Mouse (Mus musculus) adrenal gland (tissue): ENCODE measurements at regions not wholly inside any gene's neighbourhood (a gene's known extent, or its start where the extent isn't known, plus 50 kb on each side); places are given as distances from the start of the nearest gene placed in this dataset.
"Not testable (repeated sequence)": the region's sequence is repeated elsewhere in the genome, so short reads cannot be mapped to it uniquely, and the experiment has no call there.

Source experiments
- intact Hi-C: fragments of 180-260 bp; cut with DNase I; formaldehyde crosslinking; loops from one replicate; pipeline ENCODE4 v1.15.1; 2025

GRCm38 (mm10) chr12:54519370-54519769 is 137.0 kb downstream of the Sptssa start:
- intact Hi-C loops, result no loop called here

GRCm38 (mm10) chr12:54517265-54517664 is 139.1 kb downstream of the Sptssa start:
- intact Hi-C loops, result no loop called here

- intact Hi-C loops, result no loop called here
These were observed 139.9 kb downstream of the Sptssa start for GRCm38 (mm10) chr12:54516463-54516862.

GRCm38 (mm10) chr12:54516039-54516438 is 140.3 kb downstream of the Sptssa start:
- intact Hi-C loops, result not testable (repeated sequence)

- intact Hi-C loops, result no loop called here
These were observed 146.5 kb downstream of the Sptssa start for GRCm38 (mm10) chr12:54509903-54510302.

GRCm38 (mm10) chr12:54502775-54503174 is 153.6 kb downstream of the Sptssa start:
- intact Hi-C loops, result no loop called here

GRCm38 (mm10) chr12:54499963-54500362 is 156.4 kb downstream of the Sptssa start:
- intact Hi-C loops, result no loop called here

GRCm38 (mm10) chr12:54495701-54496374 is 160.5 kb downstream of the Sptssa start:
- intact Hi-C loops, result no loop called here

GRCm38 (mm10) chr12:54494756-54495375 is 161.5 kb downstream of the Sptssa start:
- intact Hi-C loops, result no loop called here

- intact Hi-C loops, result no loop called here
These were observed 163.6 kb downstream of the Sptssa start for GRCm38 (mm10) chr12:54492737-54493136.

GRCm38 (mm10) chr12:54490460-54490859 is 165.9 kb downstream of the Sptssa start:
- intact Hi-C loops, result no loop called here

GRCm38 (mm10) chr12:54489675-54490074 is 166.7 kb downstream of the Sptssa start:
- intact Hi-C loops, result loop anchor here (5.0 to 10.0 kb wide), 4 partner anchors 135 to 1577 kb away; no protein-coding TSS in a partner anchor

GRCm38 (mm10) chr12:54487689-54488088 is 168.7 kb downstream of the Sptssa start:
- intact Hi-C loops, result loop anchor here (5.0 to 10.0 kb wide), 4 partner anchors 133 to 1575 kb away; no protein-coding TSS in a partner anchor

GRCm38 (mm10) chr12:54482020-54482419 is 174.4 kb downstream of the Sptssa start:
- intact Hi-C loops, result loop anchor here (10.0 kb wide), 1 partner anchor 127 kb away; no protein-coding TSS in a partner anchor

- intact Hi-C loops, result loop anchor here (10.0 kb wide), 1 partner anchor 125 kb away; no protein-coding TSS in a partner anchor
These were observed 176.5 kb downstream of the Sptssa start for GRCm38 (mm10) chr12:54479841-54480240.

GRCm38 (mm10) chr12:54472881-54473280 is 183.5 kb downstream of the Sptssa start:
- intact Hi-C loops, result no loop called here

- intact Hi-C loops, result no loop called here
These were observed 184.0 kb downstream of the Sptssa start for GRCm38 (mm10) chr12:54472407-54472806.

- intact Hi-C loops, result no loop called here
These were observed 188.7 kb downstream of the Sptssa start for GRCm38 (mm10) chr12:54467635-54468034.

- intact Hi-C loops, result no loop called here
These were observed 192.6 kb downstream of the Sptssa start for GRCm38 (mm10) chr12:54463806-54464205.

GRCm38 (mm10) chr12:54461411-54461810 is 195.0 kb downstream of the Sptssa start:
- intact Hi-C loops, result no loop called here

- intact Hi-C loops, result no loop called here
These were observed 196.2 kb downstream of the Sptssa start for GRCm38 (mm10) chr12:54460135-54460523.

GRCm38 (mm10) chr12:54459462-54460134 is 196.8 kb downstream of the Sptssa start:
- intact Hi-C loops, result no loop called here
